9 mouse cellular contexts compared by ENCODE assay signal in genomic region chr15:88555476-88555875, GRCm38 (mm10). TPM values are rescaled to one million over a fixed set of nuclear protein-coding genes. Genes with fewer than 3 reads are reported as not detected.
DNase-seq lines count a peak whose midpoint lies in the region.
"Had no signal": no experiment of that assay in that cellular context is flagged by ENCODE, and none has a peak within 500 bp of the region (broad histone marks: within the 10 kb centered on the region; RNA-seq: fewer than 3 reads in every experiment).

No protein-coding gene starts in this region.

- intact Hi-C loops in gastrocnemius, postnatal 14 days (cut with DNase I; ENCODE audit: low total_unique reads), result no loop called here

- no peaks in the 10 kb centered on the region for H3K27me3 ChIP-seq in splenic B cell, adult 2 months (ENCODE audit: control insufficient read depth, insufficient read depth, low read length, poor library complexity, severe bottlenecking)

- H3K36me3 ChIP-seq in splenic B cell, adult 2 months (ENCODE audit: control insufficient read depth, insufficient read depth, low read length, poor library complexity, severe bottlenecking), result no peaks in the 10 kb centered on the region

- peak; percentile 6 to 42 for DNase-seq in heart, adult 18-20 months
- no peak for DNase-seq in heart, adult 11 months
- peak; percentile 21 for DNase-seq in ovary, postnatal 14 days (ENCODE audit: low spot score)
- DNase-seq in ovary, postnatal 10 days (ENCODE audit: low spot score), result no peak
- peak; percentile 71 to 82 for DNase-seq in cerebellum, postnatal 10 days
- DNase-seq in layer of hippocampus, postnatal 10 days (ENCODE audit: low spot score in 2 of 2), result peak; percentile 56 to 59
- DNase-seq in splenic B cell, adult 2 months (ENCODE audit: low read depth, low spot score), result peak; percentile 29
- DNase-seq in gastrocnemius, postnatal 14 days, result no peak

RNA-seq across cellular contexts. Expression of gene Zdhhc25, which starts 44.6 kb away (rescaled TPM):
- not detected for total RNA-seq in heart, adult 18-20 months (2021)
- not detected for total RNA-seq in layer of hippocampus, postnatal 10 days (2021)
- not detected for total RNA-seq in gastrocnemius, postnatal 14 days (2021)
- total RNA-seq: adrenal gland, adult 18-20 months had no signal

Comparison
In these comparisons a context has a peak if more than half of its experiments do, and no peak if none do; other contexts are left out.
1. DNase-seq: peak in heart, adult 18-20 months (2 of 2), ovary, postnatal 14 days (single experiment), cerebellum, postnatal 10 days (2 of 2), layer of hippocampus, postnatal 10 days (2 of 2) and splenic B cell, adult 2 months (single experiment); none in heart, adult 11 months (single experiment), ovary, postnatal 10 days (single experiment) and gastrocnemius, postnatal 14 days (single experiment).